Mouse (Mus musculus) left cerebral cortex, postnatal 25 days (tissue): ENCODE results near the gene Cybc1. TPM values are rescaled to one million over a fixed set of nuclear protein-coding genes. Genes with fewer than 3 reads are reported as not detected.

Source experiments
- DNase-seq, 2 experiments: peaks; one replicate each; pipeline ENCODE4 v3.0.0; 2022; ENCODE audit warnings: low spot score in 2 of 2, mixed read lengths in 1 of 2
- intact Hi-C: fragments of 180-260 bp; cut with DNase I; formaldehyde crosslinking; loops from one replicate; pipeline ENCODE4 v1.15.1; 2025
- total RNA-seq, 2 experiments: library from RNA; stranded (reverse); gene quantifications; 2 replicates each; pipeline ENCODE4 v1.2.3; 2021

Cybc1 gene
- 10 to 100 TPM; 23.6 to 24.8 TPM for total RNA-seq

DNA sequence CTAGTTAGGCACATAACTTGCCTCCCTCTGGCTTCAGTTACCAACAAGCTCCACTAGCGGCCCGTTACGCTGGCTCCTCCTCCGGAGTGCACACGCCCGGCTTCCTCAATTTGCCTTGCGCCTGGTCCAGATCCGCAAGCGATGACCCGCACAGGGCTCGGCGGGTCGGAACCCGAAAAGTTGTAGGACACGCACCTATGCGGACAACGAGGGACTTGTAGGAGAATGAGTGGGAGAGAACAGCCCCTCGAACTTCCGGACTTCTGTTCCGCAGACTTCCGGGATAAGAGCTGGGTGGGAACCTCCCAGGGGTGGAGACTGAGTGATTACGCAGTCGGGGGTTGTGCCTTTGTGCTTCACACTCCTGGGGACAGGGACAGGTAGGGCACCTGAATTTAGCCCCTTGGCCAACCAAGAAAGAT, at the start of gene Cybc1:
Gene Cybc1 (minus strand): TSS at position 305 of the 422 bp plus-strand sequence.
- intact Hi-C loops: no loop called here
- DNase-seq: peak; percentile 68 to 82

DNA sequence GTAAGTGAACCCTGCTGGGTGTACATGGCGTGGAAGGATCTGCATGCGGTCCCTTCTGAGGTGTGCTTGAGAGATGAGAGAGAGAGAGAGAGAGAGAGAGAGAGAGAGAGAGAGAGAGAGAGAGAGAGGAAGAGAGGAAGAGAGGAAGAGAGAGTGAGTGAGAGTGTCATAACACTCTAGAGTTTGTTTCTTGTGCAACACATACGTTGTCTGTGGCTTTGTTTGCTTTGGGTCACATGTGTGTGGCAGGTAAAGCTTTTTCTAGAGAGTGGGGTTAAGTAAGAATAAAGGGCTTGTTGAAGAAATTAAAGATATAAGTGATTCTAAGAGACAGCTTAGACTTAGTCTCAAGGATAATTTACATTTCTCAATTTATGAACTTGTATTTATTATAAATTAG, 48.9 kb upstream of the Cybc1 start:
- no peak for DNase-seq
- intact Hi-C loops: no loop called here

DNA sequence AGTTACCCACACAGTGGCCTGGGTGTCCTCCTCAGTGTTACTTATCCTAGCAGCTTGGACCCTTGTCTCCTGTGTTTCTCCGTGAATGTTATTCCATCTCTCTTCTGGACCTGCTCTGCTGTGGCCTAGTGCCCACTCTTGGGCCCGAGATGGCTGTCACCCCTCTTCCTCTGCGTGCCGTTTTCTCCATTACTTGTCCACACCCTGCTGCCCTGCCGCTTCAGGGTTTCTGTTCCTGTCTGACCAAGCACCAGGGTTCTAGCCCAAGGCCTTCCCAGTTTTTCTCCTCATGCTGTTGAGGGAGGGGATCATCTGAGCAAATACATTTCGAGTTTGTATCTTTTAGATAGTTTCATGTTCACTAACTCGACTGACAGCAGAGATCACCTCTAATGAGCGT, 48.4 kb upstream of the Cybc1 start:
- no peak for DNase-seq
- intact Hi-C loops: no loop called here

DNA sequence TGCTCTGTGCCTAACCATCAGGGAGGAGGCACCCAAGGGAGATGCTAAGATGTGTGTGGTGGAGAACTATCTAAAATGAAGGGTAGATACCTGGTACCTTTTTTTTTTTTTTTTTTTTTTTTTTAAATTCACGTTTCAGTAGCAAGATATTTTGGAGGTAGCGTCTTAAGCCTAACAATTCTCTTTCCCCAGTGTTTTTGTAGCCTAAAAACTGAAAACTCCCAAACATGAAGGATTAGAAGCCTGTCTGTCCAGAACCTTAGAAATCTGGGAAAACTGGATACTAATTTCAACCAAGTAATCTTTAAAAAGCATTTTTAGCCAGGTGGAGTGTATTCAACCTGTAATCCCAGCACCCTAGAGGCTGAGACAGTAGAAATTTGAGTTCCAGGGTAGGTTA, 32.0 kb upstream of the Cybc1 start:
- intact Hi-C loops: no loop called here
- DNase-seq: no peak

DNA sequence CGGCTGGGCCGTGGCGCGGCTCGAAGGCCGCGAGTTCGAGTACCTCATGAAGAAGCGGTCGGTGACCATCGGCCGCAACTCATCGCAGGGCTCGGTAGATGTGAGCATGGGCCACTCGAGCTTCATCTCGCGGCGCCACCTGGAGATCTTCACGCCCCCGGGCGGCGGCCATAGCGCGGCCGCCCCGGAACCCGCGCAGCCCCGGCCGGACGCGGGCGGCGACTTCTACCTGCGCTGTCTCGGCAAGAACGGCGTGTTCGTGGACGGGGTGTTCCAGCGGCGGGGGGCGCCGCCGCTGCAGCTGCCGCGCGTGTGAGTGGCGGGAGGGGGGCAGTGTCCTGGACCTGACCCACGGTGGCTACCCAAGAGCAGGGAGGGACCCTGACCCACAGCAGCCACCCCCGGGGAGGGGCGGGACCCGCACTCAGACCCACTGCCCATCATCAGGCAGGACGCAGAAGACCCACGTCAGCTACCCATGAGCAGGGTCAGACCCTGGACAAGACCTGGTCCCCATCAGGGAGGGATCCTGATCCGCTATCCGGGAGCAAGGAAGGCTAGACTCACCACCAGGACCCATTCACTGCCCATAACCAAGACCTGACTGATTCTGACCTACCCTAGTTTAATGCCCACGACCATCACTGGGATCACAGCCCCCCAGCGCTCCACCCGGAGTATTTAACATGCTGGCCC, 31.2 kb upstream of the Cybc1 start:
- intact Hi-C loops: no loop called here
- peak; percentile 16 to 26 for DNase-seq

DNA sequence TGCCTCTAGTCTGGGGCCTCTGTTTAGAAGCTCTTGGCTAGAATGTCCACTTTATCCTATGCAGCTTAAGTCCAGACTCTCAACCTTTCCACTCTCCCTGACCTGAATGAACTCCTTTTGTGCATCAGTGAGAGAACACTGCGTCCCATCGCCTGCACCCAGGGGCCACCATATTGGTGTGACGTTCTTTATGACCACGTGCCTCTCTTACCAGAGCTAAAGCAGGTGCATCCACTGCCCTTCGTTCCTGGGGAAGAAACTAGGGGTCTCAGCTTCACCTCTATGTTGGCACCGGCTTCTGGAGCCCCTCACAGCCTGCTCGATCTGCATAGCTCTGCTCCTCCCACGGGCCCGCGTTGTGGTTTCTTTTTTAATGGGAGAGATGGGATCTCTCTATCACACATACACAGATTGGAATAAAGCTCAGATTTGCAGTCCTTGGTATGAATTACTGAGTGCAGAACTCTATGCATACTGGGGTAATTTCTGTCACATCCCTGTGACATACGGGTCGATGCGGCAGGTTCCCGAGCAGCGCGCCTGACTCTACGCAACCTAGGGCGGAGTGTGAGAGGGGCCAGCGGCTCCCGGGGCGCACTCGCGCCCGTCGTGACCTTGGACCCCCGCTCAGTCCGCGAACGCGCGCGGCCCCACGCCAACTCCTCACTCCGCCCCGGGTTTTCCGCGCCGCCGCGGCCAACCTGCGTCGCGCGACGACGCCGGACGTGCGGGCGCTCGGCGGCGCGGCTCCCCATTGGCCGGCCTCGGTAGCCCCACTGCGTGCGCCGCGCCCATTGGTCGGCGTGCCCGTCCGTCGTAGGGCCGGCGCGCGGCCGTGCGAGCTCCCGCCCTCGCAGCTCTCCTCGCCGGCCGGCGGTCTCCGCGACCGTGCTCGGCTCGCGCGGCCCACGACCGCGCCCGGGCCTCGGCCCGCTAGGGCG, 30.3 kb upstream of the Cybc1 start, which contains the start of gene Foxk2:
Gene Foxk2 (plus strand): TSS at position 831 of the 941 bp plus-strand sequence.
- peak; percentile 91 to 93 for DNase-seq
- intact Hi-C loops: no loop called here

DNA sequence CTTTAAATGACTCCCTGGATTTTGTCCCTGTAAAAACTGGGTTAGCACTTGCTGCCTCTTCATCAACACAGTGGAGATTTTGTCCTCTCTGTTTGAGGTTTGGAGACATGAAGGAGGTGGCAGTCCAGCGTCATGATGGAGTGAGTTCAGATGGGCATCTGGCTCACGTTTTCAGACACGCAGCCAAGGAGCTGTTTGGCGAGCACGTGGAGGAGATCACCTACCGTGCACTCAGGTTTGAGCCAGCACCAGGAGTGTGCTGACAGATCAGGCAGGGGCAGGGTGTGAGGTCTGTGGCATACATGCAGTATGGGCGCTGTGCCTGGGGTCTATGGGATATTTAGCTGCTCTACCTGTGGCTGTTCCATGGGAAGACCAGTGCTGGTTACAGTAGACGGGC, 21.1 kb upstream of the Cybc1 start:
- DNase-seq: no peak
- intact Hi-C loops: no loop called here

DNA sequence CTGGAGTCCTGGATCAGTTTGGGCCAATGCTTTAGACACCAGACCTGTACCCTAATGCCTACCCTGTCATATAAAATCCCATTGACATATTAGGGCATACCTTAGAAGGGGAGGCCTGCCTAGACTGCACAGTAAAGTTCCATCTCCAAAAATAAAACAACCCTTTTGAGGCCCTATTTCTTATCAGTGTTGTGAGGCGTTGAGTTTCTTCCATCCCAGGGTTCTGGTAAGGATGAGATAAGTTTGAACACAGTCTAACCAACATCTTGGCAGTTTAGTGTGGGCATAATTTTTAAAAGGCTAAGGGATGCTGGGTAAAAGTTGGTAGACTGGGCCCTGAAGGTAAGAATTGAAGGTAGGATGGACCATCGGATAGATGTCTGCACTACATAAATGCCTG, 10.5 kb upstream of the Cybc1 start:
- DNase-seq: no peak
- intact Hi-C loops: no loop called here

DNA sequence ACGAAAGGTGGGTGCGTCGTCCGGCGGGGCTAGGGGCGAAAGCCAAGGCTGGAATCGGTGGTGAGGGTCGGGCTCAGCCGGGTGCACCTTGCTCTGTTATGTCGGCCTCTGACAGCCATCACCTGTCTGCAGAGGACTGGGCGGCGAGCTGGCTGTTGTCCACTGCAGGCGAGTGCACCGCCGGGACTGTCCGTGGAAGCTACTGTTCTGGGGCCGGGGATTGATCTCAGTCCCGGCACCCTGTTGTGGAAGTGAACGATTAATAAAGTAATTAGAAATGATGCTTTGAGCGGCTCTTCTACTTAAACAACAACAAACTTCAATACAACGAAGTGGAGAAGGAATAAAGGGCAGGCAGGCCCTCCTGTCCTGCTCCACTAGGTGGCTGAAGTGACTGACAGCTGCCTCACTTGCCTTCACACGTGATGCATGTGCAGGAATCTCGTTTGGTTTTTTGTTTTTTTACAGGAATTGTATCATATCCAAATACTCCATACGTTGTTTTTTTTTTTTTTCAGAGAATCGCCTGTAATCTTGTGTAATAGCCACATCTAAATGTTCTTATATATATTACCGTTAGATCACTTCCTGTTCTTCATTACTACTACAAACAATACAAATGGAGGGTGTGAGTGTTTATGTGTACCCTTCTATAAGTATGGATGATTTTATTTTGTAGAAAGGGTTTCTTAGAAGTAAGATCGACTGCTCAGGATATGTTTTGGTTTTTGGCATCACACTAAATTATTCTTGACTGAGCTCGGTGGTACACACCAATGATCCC, 8.4 kb upstream of the Cybc1 start:
- peak; percentile 36 to 38 for DNase-seq
- intact Hi-C loops: loop anchor here (2.0 kb wide), 2 partner anchors 33 to 53 kb away; partner anchors contain the start of genes Hexdc and Ogfod3

DNA sequence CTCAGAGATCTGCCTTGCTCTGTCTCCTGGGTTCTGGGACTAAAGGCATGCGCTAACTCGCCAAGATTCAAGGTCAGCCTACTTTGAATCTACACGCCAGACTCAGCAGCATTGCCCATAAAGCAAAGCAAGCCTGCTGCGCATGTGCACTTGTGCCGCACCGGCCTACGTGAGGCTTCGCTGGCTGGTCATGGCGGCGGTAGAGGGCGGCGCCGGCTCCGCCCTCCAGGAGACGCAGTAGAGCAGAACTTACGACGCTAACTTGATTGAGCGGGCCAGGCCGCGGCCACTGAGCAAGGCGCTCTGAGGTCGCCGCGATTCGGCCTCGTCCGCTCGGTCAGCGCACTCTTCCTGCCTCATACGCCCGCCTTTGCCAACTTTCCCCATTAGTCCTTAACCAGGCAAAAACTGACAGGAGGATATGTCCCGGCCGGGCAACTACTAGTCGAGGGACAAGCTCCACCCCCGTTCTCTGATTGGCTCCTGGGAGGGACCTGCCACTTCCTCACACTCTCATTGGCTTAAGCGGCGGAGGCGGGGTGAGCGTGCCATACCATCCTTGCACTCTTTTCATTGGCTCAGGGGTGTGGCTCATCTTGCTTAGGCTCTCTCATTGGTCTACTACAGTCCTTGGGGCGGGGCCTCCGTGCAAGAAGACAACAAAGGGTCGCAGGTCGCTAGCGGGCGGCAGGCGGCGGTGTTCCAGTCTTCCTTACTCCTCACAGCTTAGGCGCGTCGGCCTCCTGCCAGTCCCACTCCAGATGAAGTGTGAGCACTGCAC, 7.6 kb upstream of the Cybc1 start, which contains the start of gene Narf:
Gene Narf (plus strand): TSS at position 690 of the 781 bp plus-strand sequence.
- intact Hi-C loops: loop anchor here (2.0 kb wide), 2 partner anchors 32 to 54 kb away; partner anchors contain the start of genes Hexdc and Ogfod3
- DNase-seq: peak; percentile 99 to 100

DNA sequence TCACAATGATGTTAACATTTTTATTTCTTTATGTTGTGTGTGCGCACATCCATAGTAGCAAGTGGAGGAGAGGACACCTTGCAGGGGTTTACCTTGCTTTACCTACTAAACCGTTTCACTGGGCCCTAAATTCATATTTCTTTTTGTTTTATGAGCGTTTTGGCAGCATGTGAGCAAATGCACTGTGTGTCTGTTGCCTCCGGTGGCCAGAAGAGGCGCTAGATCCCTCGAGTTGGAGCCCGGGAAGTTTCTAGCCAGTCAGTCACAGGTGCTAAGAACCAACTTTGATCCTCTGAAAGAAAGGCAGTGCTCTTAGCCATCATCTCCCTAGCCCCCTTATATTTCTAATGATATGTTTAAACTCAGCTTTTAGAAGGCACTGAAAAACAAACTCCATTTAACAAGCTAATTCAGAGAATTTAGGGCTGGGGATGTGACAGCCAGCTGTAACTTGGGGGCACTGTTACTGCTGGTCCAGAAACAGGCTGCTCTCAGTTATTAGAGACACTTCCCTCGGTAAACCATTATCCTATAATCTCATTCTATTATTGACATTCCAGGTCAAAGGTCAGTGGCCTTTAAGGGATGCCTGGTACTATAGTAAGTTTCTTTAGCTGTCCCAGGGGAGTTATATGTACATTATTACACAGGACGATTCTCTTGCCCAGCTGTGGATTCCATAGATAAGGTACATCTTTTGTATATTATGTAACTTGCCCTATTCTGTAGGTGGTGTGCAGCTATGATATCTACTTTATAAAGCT, 6.5 kb upstream of the Cybc1 start:
- DNase-seq: no peak
- intact Hi-C loops: loop anchor here (2.0 kb wide), 2 partner anchors 31 to 55 kb away; partner anchors contain the start of genes Hexdc and Ogfod3

DNA sequence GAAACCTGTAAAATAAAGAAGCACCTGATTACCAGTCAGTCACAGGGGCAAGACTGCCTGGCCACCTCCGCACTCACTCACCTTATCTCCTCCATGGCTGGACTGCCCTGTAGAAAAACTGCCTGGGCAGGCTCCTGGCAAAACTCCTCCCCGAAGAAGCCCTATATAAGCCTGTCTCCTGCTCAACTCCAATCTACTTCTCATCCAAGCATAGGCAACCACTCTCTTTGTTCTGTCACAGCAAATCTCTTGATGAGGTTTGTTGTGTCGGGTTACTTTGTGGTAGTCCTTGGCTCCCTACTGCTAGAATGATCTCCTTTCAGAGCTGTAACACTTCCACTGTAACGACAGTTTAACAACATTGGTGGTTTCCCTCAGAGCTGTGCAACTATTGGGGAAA, 3.6 kb upstream of the Cybc1 start:
- intact Hi-C loops: no loop called here
- no peak for DNase-seq

DNA sequence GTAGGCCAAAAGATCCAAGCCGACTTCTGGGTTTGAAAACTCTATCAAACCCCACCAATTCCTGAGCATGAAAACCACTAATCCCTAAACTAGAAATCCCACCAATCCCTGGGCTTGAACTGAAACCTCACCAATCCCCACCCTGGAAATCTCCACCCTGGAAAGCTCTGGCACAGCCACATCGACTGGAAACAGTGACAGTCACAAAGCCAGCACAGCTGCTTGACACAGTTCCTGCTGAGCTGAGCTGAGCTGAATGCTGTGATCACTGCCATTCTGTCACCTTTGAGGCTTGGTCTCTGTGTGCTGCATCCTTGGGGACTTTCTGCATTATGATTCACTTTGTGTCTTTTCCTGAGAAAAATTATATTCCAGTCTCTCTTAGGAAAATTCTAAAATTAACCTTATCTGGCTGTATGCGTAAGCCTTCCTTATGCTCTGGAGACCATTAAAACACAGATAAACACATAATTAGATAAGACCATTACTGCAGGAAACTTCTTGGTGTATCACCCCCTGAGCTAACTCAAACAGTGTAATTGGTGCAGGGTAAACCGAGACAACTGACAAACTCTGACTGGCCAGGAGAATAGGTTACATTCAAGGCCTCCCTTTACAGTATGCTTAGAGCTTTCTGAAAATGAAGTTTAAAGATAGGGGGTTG, 2.6 kb upstream of the Cybc1 start:
- intact Hi-C loops: no loop called here
- DNase-seq: peak in 1 of 2 experiments; percentile 61

DNA sequence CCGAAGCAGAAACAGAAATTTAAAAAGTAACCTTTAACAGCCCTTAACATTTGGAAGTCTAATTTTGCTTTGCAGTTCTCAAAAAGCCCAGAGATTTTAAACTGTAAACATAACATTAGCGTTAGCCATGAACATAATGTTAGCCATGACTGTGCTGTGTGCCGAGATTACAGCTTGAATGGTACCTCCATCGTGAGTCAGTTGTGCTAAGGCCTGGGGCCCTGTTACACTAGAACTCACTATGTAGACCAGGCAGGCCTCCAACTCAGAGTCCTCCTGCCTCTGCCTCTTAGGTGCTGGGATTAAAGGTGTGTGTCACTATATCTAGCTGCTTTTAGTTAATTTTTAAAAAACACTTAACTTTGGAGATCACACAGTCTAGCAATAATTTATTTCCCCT, 2.1 kb upstream of the Cybc1 start:
- intact Hi-C loops: no loop called here
- no peak for DNase-seq

DNA sequence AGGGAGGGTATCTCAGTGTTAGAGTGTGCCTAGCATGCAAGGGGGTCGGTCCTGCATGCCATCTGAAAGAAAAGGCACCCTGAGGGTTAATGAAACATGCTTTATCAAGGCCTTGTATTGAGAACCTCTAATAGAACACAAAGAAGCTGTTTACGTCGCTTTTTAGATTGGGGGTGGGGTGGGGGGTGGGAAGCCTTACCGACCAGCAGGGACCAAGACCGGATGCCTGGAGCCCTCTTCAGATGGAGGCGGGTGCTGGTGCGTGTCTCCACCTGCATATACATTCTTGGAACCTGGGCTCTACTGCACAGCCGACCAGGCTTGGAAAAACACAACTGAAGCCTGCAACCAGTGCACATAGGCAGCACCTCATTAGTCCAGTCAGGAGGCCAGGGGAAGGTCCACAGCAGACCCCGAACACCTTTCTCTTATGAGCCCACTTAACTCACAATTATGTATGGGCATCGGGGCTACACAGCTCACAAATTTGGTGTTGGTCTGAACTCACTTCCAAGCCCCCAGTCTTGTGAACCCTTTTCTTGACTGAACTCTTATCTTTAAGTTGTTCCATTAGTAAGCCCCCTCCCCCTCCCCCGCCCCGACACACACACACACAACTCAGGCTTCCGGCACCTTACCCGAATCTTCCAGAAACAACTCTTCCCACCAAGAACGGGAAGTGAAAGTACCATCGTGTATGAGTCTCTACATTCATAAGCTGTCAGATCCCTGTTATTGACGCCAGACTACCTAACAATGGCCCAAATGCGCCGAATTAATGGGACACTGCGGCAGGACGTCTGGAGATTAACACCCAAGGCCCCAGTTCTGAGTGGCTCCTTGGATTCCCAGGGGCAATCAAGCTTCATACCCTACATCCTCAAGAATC, 749 bp downstream of the Cybc1 start:
- no peak for DNase-seq
- intact Hi-C loops: no loop called here

DNA sequence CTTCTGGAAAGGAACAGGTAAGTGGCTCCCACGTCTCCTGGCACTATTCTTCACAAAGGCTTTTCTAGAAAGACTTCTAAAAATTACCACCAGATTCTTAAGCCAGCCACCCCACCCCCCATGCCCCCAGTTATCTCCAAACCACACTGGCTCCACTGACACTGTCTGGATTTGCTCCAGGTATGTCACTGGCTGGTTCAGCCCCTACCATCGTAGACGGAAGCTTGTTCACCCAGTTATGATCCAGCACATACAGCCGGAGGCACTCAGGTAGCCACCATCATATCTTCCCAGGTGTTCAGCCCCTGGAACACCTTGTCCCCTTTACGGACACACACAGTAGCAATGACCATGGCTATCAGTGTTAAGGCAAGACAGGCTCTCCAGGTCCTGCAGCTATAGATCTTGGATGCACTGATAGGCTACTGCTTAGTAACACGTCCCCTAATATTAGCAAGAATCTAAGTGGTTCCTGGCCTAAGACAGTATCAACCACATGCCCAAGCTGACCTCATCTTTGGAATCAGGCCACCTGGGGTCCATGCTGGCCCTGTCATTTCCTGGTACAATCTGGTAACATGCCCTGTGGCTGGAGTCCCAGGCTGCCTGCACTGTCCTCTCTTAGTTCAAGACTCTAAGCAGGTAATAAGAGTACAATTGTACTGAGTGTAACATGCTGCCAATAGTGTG, 7.7 kb downstream of the Cybc1 start:
- intact Hi-C loops: no loop called here

More for the DNA sequence above, 7.7 kb downstream of the Cybc1 start:
- DNase-seq: no peak
